Mouse (Mus musculus) right cerebral cortex, adult 18-20 months (tissue): ENCODE results near the gene Gja6.

Experiments used
- DNase-seq: peaks from one replicate; pipeline ENCODE4 v3.0.0; 2022; ENCODE audit warnings: mixed read lengths

Gene Gja6

GRCm38 (mm10) chrX:160906952-160907351 is at the start of gene Gja6:
TSS of gene Gja6 (minus strand) at chrX:160907052.
- DNase-seq: no peak

GRCm38 (mm10) chrX:160949583-160949982 is 42.7 kb upstream of the Gja6 start:
- DNase-seq: peak; percentile 18

DNA sequence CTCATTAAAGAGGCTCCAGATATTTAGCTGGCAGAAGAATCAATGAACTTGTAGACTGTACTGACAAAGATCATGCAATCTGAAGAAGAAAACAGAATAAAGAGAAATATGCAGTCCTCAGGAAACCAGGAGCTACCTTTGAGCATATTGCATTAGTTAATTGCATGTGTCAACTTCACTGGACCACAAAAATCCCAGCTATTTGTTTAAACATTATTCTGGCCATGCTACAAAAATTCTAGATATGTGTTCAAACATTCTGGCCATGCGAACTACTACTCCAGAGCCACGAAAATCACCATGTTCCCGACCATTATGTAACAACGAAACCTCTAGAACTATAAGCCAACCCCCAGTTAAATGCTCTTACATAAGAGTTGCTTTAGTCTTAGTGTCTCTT is 37.9 kb upstream of the Gja6 start:
- no peak for DNase-seq

- no peak for DNase-seq
Measured at GRCm38 (mm10) chrX:160935541-160935940, 28.7 kb upstream of the Gja6 start.

DNA sequence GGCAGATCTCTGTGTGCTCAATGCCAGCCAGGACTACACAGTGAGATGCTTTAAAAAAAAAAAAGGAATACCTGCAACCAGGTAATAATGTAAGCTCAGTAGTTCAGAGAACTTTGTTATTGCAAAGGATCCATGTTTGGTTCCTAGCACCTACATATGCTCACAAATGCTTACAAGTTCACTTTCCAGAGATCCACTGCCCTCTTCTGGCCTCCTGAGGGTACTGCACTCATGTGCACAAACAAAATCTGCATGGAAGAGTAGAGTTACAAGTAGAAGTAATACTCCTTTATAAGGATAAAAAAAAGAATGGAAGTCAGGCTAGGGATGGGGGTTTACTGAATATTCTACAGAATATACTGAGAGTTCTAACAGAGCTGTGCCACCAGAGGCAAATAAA is 23.8 kb upstream of the Gja6 start:
- DNase-seq: no peak

GRCm38 (mm10) chrX:160928870-160929269 is 22.0 kb upstream of the Gja6 start:
- DNase-seq: no peak

DNA sequence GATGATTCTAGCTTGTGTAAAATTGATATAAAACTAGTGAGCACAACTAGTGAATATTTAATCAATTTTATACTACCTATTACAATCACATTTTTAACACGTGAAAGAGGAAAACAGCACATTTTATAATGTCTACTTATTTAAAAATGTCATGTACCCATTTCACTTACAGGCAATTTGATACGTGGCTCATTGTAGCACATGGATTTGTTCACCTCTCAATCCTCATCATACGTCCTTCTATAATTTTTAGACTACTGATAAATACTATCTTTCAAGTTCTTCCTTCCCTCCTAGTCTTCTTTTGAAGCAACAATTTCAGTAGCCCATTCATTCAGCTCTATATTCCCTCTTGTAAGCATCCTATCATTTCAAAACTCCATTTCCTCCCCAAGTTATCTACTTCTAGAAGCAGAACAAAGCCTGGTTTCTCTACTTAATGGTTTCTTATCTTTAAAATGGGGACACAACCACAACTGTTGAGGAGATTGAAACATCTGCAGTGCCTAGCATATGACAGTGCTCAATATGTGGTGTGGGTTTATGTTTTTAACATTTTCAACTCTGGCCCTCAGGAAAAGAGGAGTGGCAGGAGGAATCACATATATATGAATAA is 12.3 kb upstream of the Gja6 start:
- no peak for DNase-seq

GRCm38 (mm10) chrX:160906477-160906876 is 375 bp downstream of the Gja6 start:
- DNase-seq: no peak

DNA sequence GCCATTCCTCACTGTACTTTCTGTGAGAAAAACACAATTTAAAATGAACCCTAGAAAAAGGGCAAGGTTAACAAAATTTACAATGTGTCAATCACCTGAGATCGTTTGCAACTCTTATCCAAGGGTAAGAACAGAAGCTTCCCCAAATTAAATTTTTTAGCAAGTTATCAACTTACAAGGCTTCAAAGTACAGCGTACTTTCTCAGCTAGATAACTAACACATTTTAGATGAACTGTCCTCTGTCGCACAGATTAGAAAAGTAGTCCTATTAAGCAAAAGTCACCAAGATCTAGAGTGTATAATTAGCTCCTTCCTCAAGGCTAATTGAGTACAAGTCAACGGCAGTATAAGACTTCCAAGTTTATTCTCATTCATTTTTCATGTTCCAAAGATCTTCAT is 939 bp downstream of the Gja6 start:
- DNase-seq: no peak

DNA sequence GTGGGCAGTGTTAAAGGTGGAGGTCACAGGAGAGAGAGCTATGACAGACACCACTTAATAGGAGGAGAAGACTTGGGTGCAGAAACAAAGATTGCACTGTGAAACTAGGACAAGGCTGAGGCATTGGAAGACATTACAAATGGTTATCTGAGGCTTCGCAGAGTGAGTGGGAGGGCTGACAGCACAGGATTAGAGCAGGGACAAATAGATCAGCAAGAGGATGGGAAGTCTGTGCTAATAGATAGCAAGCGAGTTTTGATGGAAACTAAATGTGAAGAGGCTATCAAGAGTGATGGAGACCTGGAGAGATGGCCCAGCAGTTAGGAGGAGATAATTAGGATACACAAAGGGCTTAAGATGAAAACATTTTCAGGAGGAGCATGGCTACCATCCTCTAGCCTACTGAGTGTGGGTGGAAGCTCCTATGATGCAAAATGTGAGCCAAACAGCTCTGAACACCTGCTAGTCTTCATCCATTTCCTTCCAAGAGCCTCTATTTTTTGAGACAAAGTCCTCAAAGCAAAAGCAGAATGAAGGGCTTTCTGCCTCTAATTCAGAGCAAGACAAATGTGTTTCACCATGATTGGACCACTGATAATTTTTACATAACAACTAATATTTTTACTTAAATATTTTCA is 1.7 kb downstream of the Gja6 start:
- peak; percentile 11 for DNase-seq

GRCm38 (mm10) chrX:160901118-160901517 is 5.7 kb downstream of the Gja6 start:
- DNase-seq: no peak

DNA sequence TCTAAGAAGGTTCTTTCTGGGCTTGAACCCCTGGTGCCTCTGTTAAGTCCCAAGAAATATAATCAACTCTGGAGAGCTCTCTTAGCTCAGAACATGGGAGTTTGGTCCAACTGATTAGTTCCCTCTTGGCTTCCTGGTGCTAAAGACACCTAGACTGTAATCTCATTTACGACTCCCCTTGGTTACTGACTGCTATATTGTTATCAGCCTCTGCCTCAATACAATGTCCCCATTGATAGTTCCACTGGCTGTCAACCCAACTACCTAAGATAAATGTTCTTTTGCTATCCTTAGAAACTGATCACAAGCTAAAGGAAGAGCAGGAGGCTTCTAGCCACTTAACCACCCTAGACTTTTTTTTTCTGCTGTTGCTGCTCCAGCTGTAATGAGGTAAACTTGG is 14.8 kb downstream of the Gja6 start:
- DNase-seq: no peak

- DNase-seq: no peak
Measured at GRCm38 (mm10) chrX:160886301-160886700, 20.6 kb downstream of the Gja6 start.

DNA sequence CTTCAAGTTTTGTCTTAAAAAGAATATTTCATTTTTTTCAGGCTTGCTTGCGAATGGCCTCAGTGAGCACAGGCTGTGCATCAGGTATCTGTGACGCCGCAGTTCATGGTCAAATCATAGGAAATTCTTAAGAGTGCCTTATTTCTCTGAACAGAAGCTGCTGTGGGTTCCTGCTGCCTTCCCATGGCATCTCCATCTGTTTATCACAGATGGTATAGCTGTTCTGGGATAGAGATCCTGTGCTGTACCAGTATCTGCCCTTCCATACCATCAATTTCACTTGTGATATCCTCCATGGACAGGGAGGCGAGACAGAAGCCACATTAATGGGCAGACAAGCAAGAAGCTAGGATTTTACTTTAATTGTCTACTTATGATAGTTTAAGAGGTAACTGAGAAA is 40.3 kb downstream of the Gja6 start:
- DNase-seq: peak; percentile 5

DNA sequence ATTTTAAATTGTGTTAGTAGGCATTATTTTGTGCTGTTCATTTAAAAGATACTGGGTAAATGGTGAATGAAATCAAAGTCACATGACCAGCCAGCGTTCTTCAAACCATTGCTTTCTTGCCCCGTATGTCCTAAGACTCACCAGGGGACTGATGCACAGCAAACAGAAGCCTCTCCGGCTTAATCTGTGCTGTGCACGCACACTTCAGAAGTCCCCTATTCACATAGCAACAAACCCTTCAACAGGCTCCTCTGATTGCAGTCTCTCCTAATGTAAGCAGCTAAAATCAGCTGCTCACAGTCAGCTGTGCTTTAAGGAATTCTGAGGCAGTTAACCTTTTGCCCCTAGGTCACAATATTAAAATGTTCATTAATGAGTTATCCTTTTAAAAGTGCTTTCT is 41.8 kb downstream of the Gja6 start:
- no peak for DNase-seq

- no peak for DNase-seq
Measured at GRCm38 (mm10) chrX:160863689-160864383, 43.0 kb downstream of the Gja6 start.
